Mouse (Mus musculus): ENCODE data around the gene Zfp112.
"Not testable (repeated sequence)": the region's sequence is repeated elsewhere in the genome, so short reads cannot be mapped to it uniquely, and the experiment has no call there.

DNA sequence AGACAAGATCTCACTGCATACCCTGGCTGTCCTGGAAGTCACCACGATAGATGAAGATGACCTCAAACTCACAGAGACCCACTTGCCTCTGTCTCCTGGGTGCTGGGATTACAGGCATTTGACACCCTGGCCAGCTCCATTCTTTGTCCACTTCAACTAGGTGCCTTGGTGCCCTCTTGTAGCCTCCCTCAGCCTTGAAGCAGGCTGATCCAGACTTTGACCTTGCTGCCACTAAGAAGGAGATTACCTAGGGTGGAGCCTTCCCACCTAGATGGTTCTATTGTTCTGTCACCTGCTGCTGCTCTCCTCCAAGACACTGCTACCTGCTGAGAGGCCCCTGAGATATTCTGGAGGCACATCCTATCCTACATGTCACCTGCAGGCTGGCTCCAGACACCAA is 37.7 kb upstream of the Zfp112 start:
- TF ChIP-seq TCF12 (IDR thresholded peaks at IDR 0.05; ENCODE audit: insufficient read depth, poor library complexity, severe bottlenecking); POLR2A (IDR thresholded peaks at IDR 0.05; ENCODE audit: insufficient read length, low read depth); MAX (IDR thresholded peaks at IDR 0.05; ENCODE audit: low read depth); MYOD1 (IDR thresholded peaks at IDR 0.05; ENCODE audit: control insufficient read depth in 1 of 3, insufficient read length in 2 of 3, low read depth in 2 of 3); POLR2AphosphoS2 (IDR thresholded peaks at IDR 0.05; ENCODE audit: insufficient read length, low read depth); E2F4 (IDR thresholded peaks at IDR 0.05; ENCODE audit: insufficient read depth); TCF3 (IDR thresholded peaks at IDR 0.05; ENCODE audit: insufficient read length, low read depth); USF1 (IDR thresholded peaks at IDR 0.05; ENCODE audit: low read depth): not testable (repeated sequence)

Data from myocyte (in vitro differentiated cells).